Mouse (Mus musculus): ENCODE measurements around the gene Clec1a.

DNA sequence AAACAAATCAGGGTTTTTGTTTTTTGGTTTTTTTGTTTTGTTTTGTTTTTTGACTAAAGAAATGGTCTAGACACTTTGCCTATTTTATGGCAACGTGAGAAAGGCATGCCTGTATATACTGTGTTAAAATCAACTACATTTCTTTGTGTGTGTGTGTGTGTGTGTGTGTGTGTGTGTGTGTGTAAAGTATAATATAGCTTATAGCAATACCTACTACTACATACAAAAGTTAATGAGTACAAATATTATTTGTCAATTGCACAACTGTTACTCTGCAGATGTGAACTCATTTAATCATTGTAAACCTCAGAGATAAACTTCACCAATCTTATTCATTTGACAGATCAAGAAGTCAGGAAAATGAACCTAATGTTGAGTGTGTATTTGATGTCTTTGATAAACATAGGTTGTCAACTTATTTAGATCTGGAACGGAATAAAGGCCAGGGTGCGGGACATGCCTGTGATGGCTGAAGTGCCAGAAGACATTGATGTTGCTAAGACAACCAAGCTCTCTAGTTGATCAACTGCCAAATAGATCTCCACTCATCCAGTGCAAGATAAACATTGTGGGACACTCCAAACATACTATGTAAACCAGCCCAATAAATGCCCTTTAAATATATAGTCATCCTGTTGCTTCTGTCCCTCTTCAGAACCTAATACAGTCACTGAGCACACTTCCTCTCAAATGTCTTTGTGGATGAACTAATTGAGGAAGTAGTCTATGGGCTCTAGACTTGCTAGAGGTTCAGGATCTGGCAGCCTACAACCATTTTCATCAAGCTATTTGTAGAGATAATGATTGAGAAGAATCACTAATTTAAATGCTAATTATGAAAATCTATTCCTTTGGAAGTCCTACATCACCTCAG is 45.8 kb upstream of the Clec1a start:
- TF ChIP-seq POLR2A (IDR thresholded peaks at IDR 0.05; ENCODE audit: borderline replicate concordance, insufficient read depth, low read length) (no peak), CTCF (IDR thresholded peaks at IDR 0.05; ENCODE audit: borderline replicate concordance, insufficient read depth, low read depth, low read length) (no peak)
